Mouse (Mus musculus): ENCODE data around the gene Btbd1. TPM values are rescaled to one million over a fixed set of nuclear protein-coding genes. Genes with fewer than 3 reads are reported as not detected.

Btbd1 gene
- polyA plus RNA-seq, 1 experiment, result 37.5 TPM

DNA sequence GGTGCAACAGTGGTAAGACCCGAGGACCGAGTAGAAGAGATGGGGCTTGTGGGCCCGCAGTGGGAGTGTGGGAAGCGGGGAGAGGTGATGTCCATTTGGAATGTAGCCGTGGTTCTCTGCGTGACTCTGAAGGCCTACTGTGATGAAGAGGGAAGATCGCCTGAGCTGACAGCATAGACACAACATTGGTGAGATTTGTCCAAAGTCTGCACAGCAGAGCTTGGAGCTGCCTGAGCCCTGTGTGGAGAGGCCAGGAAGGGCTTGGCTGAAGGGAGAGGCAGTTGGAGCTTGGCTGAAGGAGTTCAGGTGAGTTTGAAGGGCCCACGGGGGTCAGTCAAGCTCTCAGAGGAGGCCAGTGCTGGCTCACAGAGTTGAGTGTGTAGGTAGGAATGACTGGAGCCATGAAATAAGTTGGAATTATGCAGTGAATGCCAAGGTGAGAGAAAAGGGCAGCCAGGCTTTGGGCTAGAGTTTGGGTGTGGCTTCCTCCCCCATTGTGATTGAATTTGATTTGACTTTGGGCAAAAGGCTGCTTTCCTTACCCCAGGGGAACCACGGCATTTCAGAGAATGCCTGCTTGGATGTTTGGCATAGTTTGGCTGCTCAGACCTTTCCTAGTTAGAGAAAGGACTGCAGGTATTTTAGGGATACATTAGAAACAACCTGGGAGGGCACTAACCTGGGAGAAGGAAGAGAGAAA is 38.1 kb upstream of the Btbd1 start:
- Histone ChIP-seq H3K4me3 (ENCODE audit: control insufficient read depth, insufficient read depth, low read length) (no peak overlapping the region), H3K36me3 (ENCODE audit: control insufficient read depth, insufficient read depth, low read length) (peaks cover 24% of the 10 kb centered on the region), H3K27ac (ENCODE audit: control insufficient read depth, insufficient read depth, low read length) (no peak overlapping the region), H3K4me1 (replicated peaks; ENCODE audit: control insufficient read depth, insufficient read depth, low read length) (peaks cover 30% of the 10 kb centered on the region), H3K27me3 (ENCODE audit: control insufficient read depth, insufficient read depth, low read length) (no peaks in the 10 kb centered on the region)
- TF ChIP-seq POLR2A (IDR thresholded peaks at IDR 0.05; ENCODE audit: control insufficient read depth, extremely low read depth, insufficient read depth, low read length, poor library complexity) (no peak), CTCF (IDR thresholded peaks at IDR 0.05; ENCODE audit: borderline replicate concordance, control insufficient read depth, extremely low read depth, insufficient read depth, low read length, poor library complexity) (no peak)
- WGBS, result 97% methylated on average over 9 of the region's 9 CpGs
- DNase-seq, result no peak

GRCm38 (mm10) chr7:81865937-81866336 is 36.7 kb upstream of the Btbd1 start:
- H3K4me3 ChIP-seq (ENCODE audit: control insufficient read depth, insufficient read depth, low read length), result no peak overlapping the region
- H3K27me3 ChIP-seq (ENCODE audit: control insufficient read depth, insufficient read depth, low read length), result no peaks in the 10 kb centered on the region
- no peak for TF ChIP-seq POLR2A (IDR thresholded peaks at IDR 0.05; ENCODE audit: control insufficient read depth, extremely low read depth, insufficient read depth, low read length, poor library complexity)
- TF ChIP-seq CTCF (IDR thresholded peaks at IDR 0.05; ENCODE audit: borderline replicate concordance, control insufficient read depth, extremely low read depth, insufficient read depth, low read length, poor library complexity), result no peak
- WGBS, result 99% methylated on average over 6 of the region's 6 CpGs
- H3K27ac ChIP-seq (ENCODE audit: control insufficient read depth, insufficient read depth, low read length), result no peak overlapping the region
- peaks cover 17% of the 10 kb centered on the region for H3K36me3 ChIP-seq (ENCODE audit: control insufficient read depth, insufficient read depth, low read length)
- DNase-seq, result no peak
- H3K4me1 ChIP-seq (replicated peaks; ENCODE audit: control insufficient read depth, insufficient read depth, low read length), result peaks cover 44% of the 10 kb centered on the region

DNA sequence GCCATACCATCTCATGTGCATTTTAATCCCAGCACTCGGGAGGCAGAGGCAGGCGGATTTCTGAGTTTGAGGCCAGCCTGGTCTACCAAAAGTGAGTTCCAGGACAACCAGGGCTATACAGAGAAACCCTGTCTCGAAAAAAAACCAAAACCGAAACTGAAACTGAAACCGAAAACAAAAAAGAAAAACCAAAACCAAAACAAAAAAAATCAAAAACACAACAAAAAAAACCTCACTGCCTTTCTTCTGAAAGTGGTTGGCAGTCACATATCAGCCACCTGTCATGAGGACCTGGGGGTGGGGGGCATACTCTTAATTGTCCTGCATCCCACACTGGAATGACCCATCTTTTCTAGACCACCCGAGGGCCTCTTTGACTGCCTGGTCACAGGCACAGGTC is 35.3 kb upstream of the Btbd1 start:
- H3K4me3 ChIP-seq (ENCODE audit: control insufficient read depth, insufficient read depth, low read length), result no peak overlapping the region
- peak overlapping the region; percentile 96; the same call in 1 of the 2 replicates for H3K27ac ChIP-seq (ENCODE audit: control insufficient read depth, insufficient read depth, low read length)
- peaks cover 14% of the 10 kb centered on the region for H3K36me3 ChIP-seq (ENCODE audit: control insufficient read depth, insufficient read depth, low read length)
- WGBS, result 71% methylated on average over 6 of the region's 6 CpGs
- H3K4me1 ChIP-seq (replicated peaks; ENCODE audit: control insufficient read depth, insufficient read depth, low read length), result peaks cover 49% of the 10 kb centered on the region
- H3K27me3 ChIP-seq (ENCODE audit: control insufficient read depth, insufficient read depth, low read length), result no peaks in the 10 kb centered on the region
- TF ChIP-seq POLR2A (IDR thresholded peaks at IDR 0.05; ENCODE audit: control insufficient read depth, extremely low read depth, insufficient read depth, low read length, poor library complexity) (no peak), CTCF (IDR thresholded peaks at IDR 0.05; ENCODE audit: borderline replicate concordance, control insufficient read depth, extremely low read depth, insufficient read depth, low read length, poor library complexity) (no peak)
- DNase-seq, result no peak

DNA sequence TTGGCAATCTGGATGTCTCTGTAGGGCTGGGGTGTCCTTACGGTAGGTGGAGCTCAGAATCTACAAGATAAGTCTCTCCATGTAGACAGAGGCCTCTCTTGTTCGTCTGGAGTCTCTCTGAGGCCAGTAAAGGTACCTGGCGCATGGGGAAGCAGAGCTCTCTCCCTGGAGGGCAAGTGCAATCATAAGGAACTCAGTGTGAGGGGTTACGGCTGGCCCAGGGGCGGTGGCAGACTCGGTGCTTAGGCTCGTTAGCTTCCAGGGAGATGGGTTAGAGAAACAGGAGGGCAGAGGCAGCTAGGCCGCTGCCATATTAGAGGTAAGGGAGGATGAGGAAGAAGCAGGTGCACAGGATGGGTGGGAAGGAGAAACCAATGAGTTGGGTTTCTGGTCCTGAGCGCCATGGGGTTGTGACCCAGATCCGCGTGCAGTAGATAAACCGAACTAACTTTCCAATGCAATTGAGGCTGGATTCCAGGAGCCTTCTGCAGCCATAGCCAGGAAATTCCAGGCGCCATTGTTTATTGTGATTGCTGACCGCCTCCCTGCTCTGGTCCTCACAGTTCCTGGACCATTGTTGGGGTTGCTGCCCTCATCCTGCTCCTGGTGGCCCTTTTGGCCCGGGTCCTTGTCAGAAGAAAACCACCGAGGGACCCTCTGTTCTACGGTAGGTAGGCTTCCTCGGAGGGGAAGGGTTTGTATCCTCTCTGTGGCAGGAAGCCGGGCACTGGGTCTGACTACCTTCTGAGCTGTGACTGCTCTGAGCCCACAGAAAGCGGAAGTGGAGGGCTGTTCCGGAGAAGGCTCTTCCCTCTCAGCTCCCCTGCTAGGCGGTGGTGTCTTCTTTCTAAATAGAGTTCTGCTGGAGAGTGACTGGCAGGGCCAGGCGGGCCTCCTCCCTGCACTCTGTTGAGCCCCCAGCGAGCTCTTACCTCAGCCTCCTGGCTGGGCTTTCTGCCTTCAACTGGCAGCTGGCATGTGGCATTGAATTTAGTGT is 33.7 kb upstream of the Btbd1 start:
- peaks cover 52% of the 10 kb centered on the region for H3K4me1 ChIP-seq (replicated peaks; ENCODE audit: control insufficient read depth, insufficient read depth, low read length)
- TF ChIP-seq CTCF (IDR thresholded peaks at IDR 0.05; ENCODE audit: borderline replicate concordance, control insufficient read depth, extremely low read depth, insufficient read depth, low read length, poor library complexity), result no peak
- TF ChIP-seq POLR2A (IDR thresholded peaks at IDR 0.05; ENCODE audit: control insufficient read depth, extremely low read depth, insufficient read depth, low read length, poor library complexity), result peak; percentile 82
- peak; percentile 85 for DNase-seq
- no peaks in the 10 kb centered on the region for H3K27me3 ChIP-seq (ENCODE audit: control insufficient read depth, insufficient read depth, low read length)
- H3K36me3 ChIP-seq (ENCODE audit: control insufficient read depth, insufficient read depth, low read length), result peaks cover 7% of the 10 kb centered on the region; the same call in 1 of the 2 replicates
- peak overlapping the region; percentile 45 for H3K4me3 ChIP-seq (ENCODE audit: control insufficient read depth, insufficient read depth, low read length)
- peak overlapping the region; percentile 96 for H3K27ac ChIP-seq (ENCODE audit: control insufficient read depth, insufficient read depth, low read length)
- WGBS, result 23% methylated on average over 24 of the region's 24 CpGs

DNA sequence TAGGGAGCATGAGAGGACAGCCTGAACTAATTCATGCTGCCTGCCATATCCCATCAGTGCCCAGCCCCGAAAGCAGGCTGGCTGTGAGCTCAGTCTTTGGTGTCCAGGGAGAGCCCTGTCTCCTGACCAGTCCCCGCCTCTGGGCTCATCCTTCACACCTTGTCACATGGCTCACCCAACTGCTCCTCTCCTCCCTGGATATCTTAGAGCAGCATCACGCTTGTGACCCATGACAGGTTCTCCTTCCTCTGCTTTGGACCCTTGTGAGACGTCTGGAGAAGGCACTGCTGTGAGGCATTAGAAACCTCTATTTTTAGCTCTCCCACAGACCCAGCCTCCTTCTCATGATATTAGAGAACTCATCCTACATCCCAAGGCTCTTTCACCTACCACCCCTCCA is 32.7 kb upstream of the Btbd1 start:
- no peaks in the 10 kb centered on the region for H3K27me3 ChIP-seq (ENCODE audit: control insufficient read depth, insufficient read depth, low read length)
- H3K27ac ChIP-seq (ENCODE audit: control insufficient read depth, insufficient read depth, low read length), result peak overlapping the region; percentile 96
- WGBS, result 78% methylated on average over 4 of the region's 4 CpGs
- TF ChIP-seq POLR2A (IDR thresholded peaks at IDR 0.05; ENCODE audit: control insufficient read depth, extremely low read depth, insufficient read depth, low read length, poor library complexity) (no peak), CTCF (IDR thresholded peaks at IDR 0.05; ENCODE audit: borderline replicate concordance, control insufficient read depth, extremely low read depth, insufficient read depth, low read length, poor library complexity) (no peak)
- peak overlapping the region; percentile 45 for H3K4me3 ChIP-seq (ENCODE audit: control insufficient read depth, insufficient read depth, low read length)
- peaks cover 7% of the 10 kb centered on the region; the same call in 1 of the 2 replicates for H3K36me3 ChIP-seq (ENCODE audit: control insufficient read depth, insufficient read depth, low read length)
- DNase-seq, result no peak
- peaks cover 52% of the 10 kb centered on the region for H3K4me1 ChIP-seq (replicated peaks; ENCODE audit: control insufficient read depth, insufficient read depth, low read length)

DNA sequence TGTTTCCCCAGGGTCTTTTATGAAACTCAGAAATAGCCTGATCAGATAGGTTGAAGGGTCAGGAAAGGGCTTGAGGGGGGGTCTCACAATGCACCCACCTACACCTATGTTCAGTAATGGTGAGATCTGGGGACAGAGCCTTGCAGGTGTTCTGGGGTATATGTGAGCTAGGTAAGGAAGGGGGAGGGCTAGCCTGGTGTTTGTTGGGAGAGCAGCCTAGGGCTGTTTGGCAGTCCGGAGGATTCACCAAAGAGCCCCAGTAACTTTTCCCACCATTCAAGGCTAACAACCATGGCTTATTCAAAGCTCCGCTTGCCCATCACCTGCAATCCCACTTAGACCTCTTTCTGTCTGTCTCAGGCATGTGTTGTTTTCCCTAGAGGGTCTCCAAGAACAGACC is 32.2 kb upstream of the Btbd1 start:
- H3K27me3 ChIP-seq (ENCODE audit: control insufficient read depth, insufficient read depth, low read length), result no peaks in the 10 kb centered on the region
- 85% methylated on average over 2 of the region's 2 CpGs for WGBS
- H3K27ac ChIP-seq (ENCODE audit: control insufficient read depth, insufficient read depth, low read length), result peak overlapping the region; percentile 96
- peaks cover 52% of the 10 kb centered on the region for H3K4me1 ChIP-seq (replicated peaks; ENCODE audit: control insufficient read depth, insufficient read depth, low read length)
- DNase-seq, result no peak
- peaks cover 7% of the 10 kb centered on the region; the same call in 1 of the 2 replicates for H3K36me3 ChIP-seq (ENCODE audit: control insufficient read depth, insufficient read depth, low read length)
- no peak for TF ChIP-seq POLR2A (IDR thresholded peaks at IDR 0.05; ENCODE audit: control insufficient read depth, extremely low read depth, insufficient read depth, low read length, poor library complexity)
- peak overlapping the region; percentile 2; the same call in 1 of the 2 replicates for H3K4me3 ChIP-seq (ENCODE audit: control insufficient read depth, insufficient read depth, low read length)
